Mouse (Mus musculus) stomach, postnatal 0 days (tissue): ENCODE measurements around the gene Iyd.

Source experiments
- CTCF ChIP-seq: IDR thresholded peaks from 2 replicates; pipeline ENCODE4 v1.5.1; 2016; ENCODE audit warnings: antibody characterized with exemption, low read depth, mild to moderate bottlenecking, moderate library complexity
- EP300 ChIP-seq: optimal IDR thresholded peaks from 2 replicates; pipeline ENCODE3; 2016; ENCODE audit warnings: antibody characterized with exemption

- TF ChIP-seq CTCF (no peak), EP300 (no peak)
These were observed 50.6 kb downstream of the Iyd start for GRCm38 (mm10) chr10:3590632-3591031.
